Mouse (Mus musculus): ENCODE results near the gene Dgkh. TPM values are rescaled to one million over a fixed set of nuclear protein-coding genes. Genes with fewer than 3 reads are reported as not detected.
A peak's percentile ranks its signal among the peaks of the same experiment; 100 is the strongest.

The Dgkh gene
- polyA plus RNA-seq, 1 experiment from 2014 or later: 4.0 TPM

DNA sequence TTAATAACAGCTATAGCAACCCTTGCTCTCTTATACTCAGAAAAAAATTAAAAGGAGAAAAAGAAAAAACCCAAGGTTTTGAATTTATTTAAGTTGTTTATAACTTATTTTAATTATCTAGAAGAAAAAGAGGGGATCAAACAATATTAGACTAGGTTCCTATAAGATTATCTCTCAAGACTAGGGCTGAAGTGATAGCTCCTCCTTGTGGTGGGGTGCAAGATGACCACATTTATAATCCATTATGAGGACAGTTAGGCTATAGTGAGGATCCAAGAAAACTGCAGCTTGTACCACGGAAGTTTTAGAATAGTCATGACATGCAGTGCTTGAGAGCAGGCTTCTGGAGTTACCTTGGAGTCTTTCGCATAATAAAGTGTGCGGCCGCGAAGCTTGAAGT, 79.2 kb downstream of the Dgkh start:
- no peaks in the 10 kb centered on the region for H3K27me3 ChIP-seq (ENCODE audit: control insufficient read depth, insufficient read depth, low read length)
- H3K36me3 ChIP-seq (replicated peaks; ENCODE audit: control insufficient read depth, insufficient read depth): no peaks in the 10 kb centered on the region
- no peak overlapping the region for H3K4me2 ChIP-seq (replicated peaks)
- no peak overlapping the region for H3K4me3 ChIP-seq (replicated peaks; ENCODE audit: low read length)
- H3K4me1 ChIP-seq (replicated peaks; ENCODE audit: control insufficient read depth, insufficient read depth, low read length): no peaks in the 10 kb centered on the region
- DNase-seq (ENCODE audit: low spot score) (no peak), ATAC-seq (ENCODE audit: low FRiP score) (no peak)
- H3K27ac ChIP-seq: no peak overlapping the region
- H3K9me3 ChIP-seq (ENCODE audit: control insufficient read depth, low read length): no peaks in the 10 kb centered on the region
- WGBS: 92% methylated on average over 5 of the region's 5 CpGs
- H3K9ac ChIP-seq: no peak overlapping the region

DNA sequence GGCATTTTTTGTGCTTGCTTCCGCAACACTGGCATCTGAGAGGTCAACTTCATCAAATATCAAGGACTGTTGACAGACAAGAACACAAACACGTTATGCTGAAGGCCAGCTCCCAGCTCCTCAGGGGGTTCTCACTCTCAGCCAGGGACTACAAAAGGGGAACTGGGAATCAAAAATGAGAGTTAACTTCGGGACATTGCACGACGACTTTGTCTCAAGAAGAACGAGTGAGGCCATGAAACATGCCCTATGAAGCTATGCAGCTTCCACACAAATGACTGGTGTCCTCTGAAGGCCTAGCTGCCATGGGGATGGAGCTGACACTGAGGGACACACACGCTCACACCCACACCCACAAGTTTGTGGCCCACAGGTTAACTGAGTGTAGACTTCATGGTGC, 80.9 kb downstream of the Dgkh start:
- no peak for DNase-seq (ENCODE audit: low spot score)
- no peaks in the 10 kb centered on the region for H3K9me3 ChIP-seq (ENCODE audit: control insufficient read depth, low read length)
- H3K36me3 ChIP-seq (replicated peaks; ENCODE audit: control insufficient read depth, insufficient read depth): no peaks in the 10 kb centered on the region
- H3K4me2 ChIP-seq (replicated peaks): no peak overlapping the region
- no peak for ATAC-seq (ENCODE audit: low FRiP score)
- H3K27ac ChIP-seq: no peak overlapping the region
- WGBS: 70% methylated on average over 7 of the region's 7 CpGs
- H3K4me1 ChIP-seq (replicated peaks; ENCODE audit: control insufficient read depth, insufficient read depth, low read length): no peaks in the 10 kb centered on the region
- H3K27me3 ChIP-seq (ENCODE audit: control insufficient read depth, insufficient read depth, low read length): no peaks in the 10 kb centered on the region
- no peak overlapping the region for H3K9ac ChIP-seq
- H3K4me3 ChIP-seq (replicated peaks; ENCODE audit: low read length): no peak overlapping the region

DNA sequence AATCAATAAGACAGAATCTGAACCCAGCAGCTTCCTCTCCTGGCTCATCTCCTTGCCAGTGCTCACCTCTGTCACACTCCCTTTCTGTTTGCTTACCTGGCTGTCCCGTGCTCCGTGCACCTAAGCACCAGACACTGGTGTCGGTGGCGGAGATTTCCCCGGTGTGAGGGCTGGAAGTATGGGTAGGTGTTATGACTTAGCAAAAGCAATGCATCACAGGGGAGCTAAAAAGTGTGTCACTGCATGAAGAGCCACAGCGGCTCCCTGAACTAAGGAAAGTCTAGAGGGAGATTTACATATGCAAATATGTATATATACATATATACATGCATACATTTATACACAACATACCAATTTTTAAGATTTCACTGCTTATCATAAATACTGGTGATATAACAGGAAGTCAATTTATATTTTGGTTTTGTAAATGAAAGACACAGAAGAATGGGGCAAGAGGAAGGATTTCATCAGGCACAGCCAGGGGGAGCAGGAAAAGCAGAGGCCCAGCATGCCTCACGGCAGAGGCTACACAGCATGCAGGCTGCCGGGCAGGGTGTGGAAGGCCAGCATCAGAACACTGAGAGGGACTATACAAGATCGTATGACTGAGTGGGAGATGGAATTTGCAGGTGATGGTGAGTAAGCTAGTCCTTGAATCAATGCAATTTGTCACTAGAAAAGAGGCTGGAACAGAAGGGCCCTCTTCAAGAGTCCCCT, 82.0 kb downstream of the Dgkh start:
- DNase-seq (ENCODE audit: low spot score) (no peak), ATAC-seq (ENCODE audit: low FRiP score) (no peak)
- Histone ChIP-seq H3K27ac (no peak overlapping the region), H3K4me1 (replicated peaks; ENCODE audit: control insufficient read depth, insufficient read depth, low read length) (no peaks in the 10 kb centered on the region), H3K27me3 (ENCODE audit: control insufficient read depth, insufficient read depth, low read length) (no peaks in the 10 kb centered on the region), H3K9ac (no peak overlapping the region), H3K4me2 (replicated peaks) (no peak overlapping the region), H3K9me3 (ENCODE audit: control insufficient read depth, low read length) (no peaks in the 10 kb centered on the region), H3K36me3 (replicated peaks; ENCODE audit: control insufficient read depth, insufficient read depth) (no peaks in the 10 kb centered on the region), H3K4me3 (replicated peaks; ENCODE audit: low read length) (no peak overlapping the region)
- WGBS: 74% methylated on average over 9 of the region's 9 CpGs

DNA sequence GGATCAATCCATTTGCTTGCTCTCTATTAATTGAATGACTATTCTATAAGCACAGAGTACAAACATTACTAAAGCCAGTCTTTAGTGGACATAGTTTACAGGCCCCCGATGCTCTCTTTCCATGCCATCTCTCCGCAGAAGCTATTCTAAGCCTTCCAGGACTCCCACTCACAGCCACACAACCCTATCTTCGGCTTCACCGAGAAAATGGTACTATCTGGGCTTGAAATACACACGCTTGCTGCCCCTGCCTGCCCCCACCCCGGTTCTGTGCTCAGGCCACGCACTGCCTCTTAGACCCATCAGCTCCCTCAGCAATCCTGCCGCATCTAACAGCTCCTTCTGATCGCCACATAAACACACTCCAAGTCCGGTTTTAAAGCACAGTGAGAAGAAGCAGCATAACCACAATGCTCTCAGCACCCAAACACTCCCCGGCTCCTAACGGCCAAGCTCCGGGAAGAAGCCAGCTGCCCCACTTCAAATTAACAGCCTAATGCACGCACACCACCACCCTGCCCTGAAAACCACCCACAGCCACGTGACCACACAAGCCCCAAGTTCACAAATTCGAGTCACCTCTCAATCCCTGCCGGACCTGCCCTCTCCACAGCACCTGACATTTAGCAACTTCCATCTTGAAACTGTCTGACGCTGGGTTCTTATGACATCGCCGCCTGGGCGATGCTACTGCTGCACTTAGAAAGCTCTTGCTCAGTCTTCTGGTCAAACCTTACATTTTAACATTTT, 82.9 kb downstream of the Dgkh start:
- Histone ChIP-seq H3K9me3 (ENCODE audit: control insufficient read depth, low read length) (no peaks in the 10 kb centered on the region), H3K4me3 (replicated peaks; ENCODE audit: low read length) (no peak overlapping the region), H3K4me1 (replicated peaks; ENCODE audit: control insufficient read depth, insufficient read depth, low read length) (no peaks in the 10 kb centered on the region), H3K36me3 (replicated peaks; ENCODE audit: control insufficient read depth, insufficient read depth) (no peaks in the 10 kb centered on the region), H3K27me3 (ENCODE audit: control insufficient read depth, insufficient read depth, low read length) (no peaks in the 10 kb centered on the region), H3K4me2 (replicated peaks) (no peak overlapping the region), H3K9ac (no peak overlapping the region), H3K27ac (peak overlapping the region; percentile 41; the same call in 1 of the 2 replicates)
- DNase-seq (ENCODE audit: low spot score) (no peak), ATAC-seq (ENCODE audit: low FRiP score) (no peak)
- 89% methylated on average over 21 of the region's 21 CpGs for WGBS

DNA sequence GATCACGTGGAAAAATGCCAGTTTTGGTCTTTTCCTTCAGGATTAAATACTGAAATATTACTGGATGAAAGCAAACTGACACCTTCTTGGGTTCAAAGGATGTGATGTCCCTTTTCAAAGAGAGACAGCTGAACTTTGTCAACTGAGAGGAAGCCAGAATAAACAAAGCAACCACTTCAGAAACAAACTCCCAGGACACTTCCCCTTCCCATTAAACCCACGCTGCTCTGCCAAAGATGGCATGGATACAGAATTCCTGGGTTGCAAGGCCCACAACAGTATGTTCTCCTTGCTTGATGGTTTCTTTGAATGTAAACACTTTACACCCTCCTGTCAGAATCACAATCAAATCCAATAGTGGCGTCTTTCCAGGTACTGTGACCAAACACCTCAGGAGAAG, 87.0 kb downstream of the Dgkh start:
- Histone ChIP-seq H3K27me3 (ENCODE audit: control insufficient read depth, insufficient read depth, low read length) (no peaks in the 10 kb centered on the region), H3K36me3 (replicated peaks; ENCODE audit: control insufficient read depth, insufficient read depth) (no peaks in the 10 kb centered on the region), H3K4me3 (replicated peaks; ENCODE audit: low read length) (no peak overlapping the region), H3K4me1 (replicated peaks; ENCODE audit: control insufficient read depth, insufficient read depth, low read length) (no peaks in the 10 kb centered on the region), H3K27ac (no peak overlapping the region), H3K4me2 (replicated peaks) (no peak overlapping the region), H3K9me3 (ENCODE audit: control insufficient read depth, low read length) (no peaks in the 10 kb centered on the region), H3K9ac (no peak overlapping the region)
- no peak for ATAC-seq (ENCODE audit: low FRiP score)
- 85% methylated on average over 3 of the region's 3 CpGs for WGBS
- DNase-seq (ENCODE audit: low spot score): no peak

DNA sequence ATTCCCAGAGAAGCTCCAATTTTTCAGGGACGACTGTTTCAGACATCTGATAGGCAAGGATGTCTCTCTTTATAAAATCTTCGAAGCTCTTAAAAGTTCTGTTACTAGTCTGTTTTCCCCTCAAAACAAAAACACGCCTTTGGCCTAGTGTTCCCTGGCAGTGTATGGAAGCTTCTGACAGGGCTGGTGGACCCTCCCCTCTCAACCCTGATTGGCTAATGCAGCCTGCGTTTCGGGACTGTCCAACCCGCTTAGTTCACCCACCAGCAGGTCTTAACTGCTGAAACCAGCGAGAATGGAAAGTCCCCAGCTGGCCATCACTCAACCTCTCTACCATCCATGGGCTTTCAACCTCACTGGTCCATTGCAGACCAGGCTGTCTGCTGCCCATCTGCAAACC, 91.3 kb downstream of the Dgkh start:
- Histone ChIP-seq H3K27ac (no peak overlapping the region), H3K9me3 (ENCODE audit: control insufficient read depth, low read length) (no peaks in the 10 kb centered on the region), H3K36me3 (replicated peaks; ENCODE audit: control insufficient read depth, insufficient read depth) (no peaks in the 10 kb centered on the region), H3K9ac (no peak overlapping the region), H3K27me3 (ENCODE audit: control insufficient read depth, insufficient read depth, low read length) (no peaks in the 10 kb centered on the region), H3K4me3 (replicated peaks; ENCODE audit: low read length) (no peak overlapping the region), H3K4me2 (replicated peaks) (no peak overlapping the region), H3K4me1 (replicated peaks; ENCODE audit: control insufficient read depth, insufficient read depth, low read length) (no peaks in the 10 kb centered on the region)
- ATAC-seq (ENCODE audit: low FRiP score) (no peak), DNase-seq (ENCODE audit: low spot score) (no peak)
- WGBS: 78% methylated on average over 7 of the region's 7 CpGs

DNA sequence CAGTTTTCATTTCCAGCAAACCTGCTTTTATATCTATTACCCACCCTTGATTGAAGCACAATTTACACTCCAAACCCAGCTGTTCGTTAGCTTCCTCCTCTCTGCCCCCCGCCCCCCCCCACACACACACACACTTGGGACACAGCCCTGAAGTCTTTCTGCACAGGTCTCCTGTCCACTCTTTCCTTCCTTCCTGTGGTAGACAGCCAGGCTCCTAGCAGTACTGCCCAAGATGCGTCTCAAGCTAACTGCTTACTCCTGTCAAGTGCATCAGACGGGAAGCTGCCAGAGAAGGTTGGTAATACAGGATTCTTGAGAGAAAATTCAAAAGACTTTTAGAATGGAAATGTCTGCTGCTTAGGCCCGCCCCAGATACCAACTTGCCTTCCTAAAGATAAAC, 92.9 kb downstream of the Dgkh start:
- no peak overlapping the region for H3K9ac ChIP-seq
- H3K4me3 ChIP-seq (replicated peaks; ENCODE audit: low read length): no peak overlapping the region

DNA sequence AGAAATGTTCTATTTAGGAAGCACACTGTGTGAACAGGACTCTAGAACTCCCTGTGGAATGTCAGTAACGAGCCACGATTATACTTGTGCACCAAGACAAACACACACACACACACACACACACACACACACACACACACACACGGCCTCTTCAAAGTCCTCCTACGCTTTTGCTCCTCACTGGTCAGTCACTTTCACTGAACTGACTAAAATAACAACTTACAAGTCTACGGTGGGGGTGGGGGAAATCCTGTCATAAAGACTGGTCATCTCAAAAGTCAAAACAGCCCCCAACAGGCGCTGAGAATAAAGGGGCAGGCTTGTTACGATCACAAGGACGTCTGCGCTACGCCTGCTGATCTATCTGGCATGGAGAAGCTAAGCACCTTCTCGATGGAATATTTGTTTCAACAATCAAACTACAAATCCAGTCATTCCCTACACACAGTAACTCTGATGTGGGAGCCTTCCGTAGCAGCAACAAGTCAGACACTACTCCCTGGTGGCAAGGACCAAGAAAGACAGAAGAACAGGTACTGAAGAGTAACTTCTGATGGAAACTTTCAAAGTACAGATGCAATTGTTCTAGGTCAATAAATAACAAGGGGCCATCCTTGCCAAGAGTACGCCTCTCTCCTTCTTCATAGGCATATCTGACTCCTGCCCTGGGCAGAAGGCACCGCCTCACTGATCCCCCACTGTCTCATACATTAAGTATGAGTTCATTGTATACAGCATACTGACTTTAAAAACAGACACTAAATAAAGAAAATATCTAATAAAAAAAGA, 96.8 kb downstream of the Dgkh start:
- DNase-seq (ENCODE audit: low spot score): no peak
- no peak overlapping the region for H3K4me2 ChIP-seq (replicated peaks)
- H3K4me3 ChIP-seq (replicated peaks; ENCODE audit: low read length): no peak overlapping the region
- no peaks in the 10 kb centered on the region for H3K36me3 ChIP-seq (replicated peaks; ENCODE audit: control insufficient read depth, insufficient read depth)
- ATAC-seq (ENCODE audit: low FRiP score): no peak
- no peaks in the 10 kb centered on the region for H3K4me1 ChIP-seq (replicated peaks; ENCODE audit: control insufficient read depth, insufficient read depth, low read length)
- no peak overlapping the region for H3K27ac ChIP-seq
- H3K9me3 ChIP-seq (ENCODE audit: control insufficient read depth, low read length): no peaks in the 10 kb centered on the region
- WGBS: 80% methylated on average over 14 of the region's 14 CpGs
- no peaks in the 10 kb centered on the region for H3K27me3 ChIP-seq (ENCODE audit: control insufficient read depth, insufficient read depth, low read length)
- no peak overlapping the region for H3K9ac ChIP-seq

More for the DNA sequence above, 92.9 kb downstream of the Dgkh start:
- ATAC-seq (ENCODE audit: low FRiP score) (no peak), DNase-seq (ENCODE audit: low spot score) (no peak)
- Histone ChIP-seq H3K9me3 (ENCODE audit: control insufficient read depth, low read length) (no peaks in the 10 kb centered on the region), H3K27me3 (ENCODE audit: control insufficient read depth, insufficient read depth, low read length) (no peaks in the 10 kb centered on the region), H3K36me3 (replicated peaks; ENCODE audit: control insufficient read depth, insufficient read depth) (no peaks in the 10 kb centered on the region), H3K4me2 (replicated peaks) (no peak overlapping the region), H3K27ac (no peak overlapping the region), H3K4me1 (replicated peaks; ENCODE audit: control insufficient read depth, insufficient read depth, low read length) (no peaks in the 10 kb centered on the region)
- WGBS: 88% methylated on average over 5 of the region's 5 CpGs

DNA sequence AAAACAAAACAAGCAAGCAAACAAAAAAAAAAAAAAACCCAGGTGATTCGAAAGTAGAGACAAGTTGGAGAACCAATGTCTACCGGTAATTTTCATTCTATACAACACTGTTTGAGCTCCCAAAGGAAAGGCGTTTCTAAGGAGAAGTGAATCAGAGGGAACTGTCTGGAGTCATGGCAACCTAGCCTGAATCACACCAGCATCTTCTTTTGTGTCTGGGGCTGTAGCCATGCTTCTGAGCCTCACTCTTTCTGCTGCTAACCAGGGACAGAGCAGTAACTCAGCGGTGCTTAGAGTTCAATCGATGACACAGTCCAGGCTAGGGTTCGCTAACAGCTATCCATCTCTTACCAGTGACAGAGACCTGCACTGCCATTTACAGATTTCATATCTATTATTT, 99.8 kb downstream of the Dgkh start:
- Histone ChIP-seq H3K27me3 (ENCODE audit: control insufficient read depth, insufficient read depth, low read length) (no peaks in the 10 kb centered on the region), H3K36me3 (replicated peaks; ENCODE audit: control insufficient read depth, insufficient read depth) (no peaks in the 10 kb centered on the region), H3K4me3 (replicated peaks; ENCODE audit: low read length) (no peak overlapping the region), H3K27ac (no peak overlapping the region), H3K9ac (no peak overlapping the region), H3K9me3 (ENCODE audit: control insufficient read depth, low read length) (no peaks in the 10 kb centered on the region), H3K4me1 (replicated peaks; ENCODE audit: control insufficient read depth, insufficient read depth, low read length) (no peaks in the 10 kb centered on the region), H3K4me2 (replicated peaks) (no peak overlapping the region)
- DNase-seq (ENCODE audit: low spot score) (no peak), ATAC-seq (ENCODE audit: low FRiP score) (no peak; the same call in 1 of the 2 replicates)
- 49% methylated on average over 6 of the region's 6 CpGs for WGBS

All from hindbrain, embryonic 14.5 days (tissue).